Mouse (Mus musculus) left cerebral cortex, adult 9 months (tissue): ENCODE results near the gene Daxx.
"Not testable (repeated sequence)": the region's sequence is repeated elsewhere in the genome, so short reads cannot be mapped to it uniquely, and the experiment has no call there.

Experiments used
- DNase-seq, 2 experiments: peaks; one replicate each; pipeline ENCODE4 v3.0.0; 2022; ENCODE audit warnings: low spot score in 2 of 2

Gene Daxx

GRCm38 (mm10) chr17:33909077-33909868 lies at the start of gene Daxx:
TSS of gene Daxx (plus strand) at chr17:33909414.
- DNase-seq: peak; percentile 97 to 98

DNA sequence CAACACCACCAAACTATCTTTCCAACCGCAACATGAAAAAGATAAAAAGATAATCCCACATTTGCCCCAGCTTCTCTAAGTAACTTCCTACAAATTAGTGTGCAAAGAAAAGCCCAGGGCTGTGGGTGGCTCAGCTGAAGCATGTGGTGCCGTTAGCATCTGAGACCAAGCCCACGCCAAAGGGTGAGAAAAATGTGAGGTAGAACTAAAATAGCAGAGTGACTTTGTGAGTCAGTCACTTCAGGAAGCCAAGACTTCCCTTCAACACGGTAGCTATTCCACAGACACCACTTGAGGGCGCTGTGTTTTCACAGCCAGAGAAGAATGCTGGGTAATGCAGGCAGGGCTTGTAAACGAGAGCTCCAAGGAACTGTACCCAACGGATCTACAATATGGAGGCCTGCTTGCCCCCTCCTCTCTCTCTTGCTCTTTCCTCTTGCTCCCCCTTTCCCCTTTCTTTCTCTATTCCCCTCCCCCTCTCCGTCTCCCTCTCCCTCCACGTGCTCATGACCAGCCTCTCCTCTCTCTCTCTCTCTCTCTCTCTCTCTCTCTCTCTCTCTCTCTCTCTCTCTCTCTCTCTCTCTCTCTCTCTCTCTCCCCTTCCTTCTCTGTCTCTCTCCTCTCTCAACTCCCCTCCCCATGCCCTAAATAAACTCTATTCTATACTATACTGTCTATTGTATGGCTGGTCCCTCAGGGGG lies 43.7 kb upstream of the Daxx start:
- peak; percentile 86 to 91 for DNase-seq

DNA sequence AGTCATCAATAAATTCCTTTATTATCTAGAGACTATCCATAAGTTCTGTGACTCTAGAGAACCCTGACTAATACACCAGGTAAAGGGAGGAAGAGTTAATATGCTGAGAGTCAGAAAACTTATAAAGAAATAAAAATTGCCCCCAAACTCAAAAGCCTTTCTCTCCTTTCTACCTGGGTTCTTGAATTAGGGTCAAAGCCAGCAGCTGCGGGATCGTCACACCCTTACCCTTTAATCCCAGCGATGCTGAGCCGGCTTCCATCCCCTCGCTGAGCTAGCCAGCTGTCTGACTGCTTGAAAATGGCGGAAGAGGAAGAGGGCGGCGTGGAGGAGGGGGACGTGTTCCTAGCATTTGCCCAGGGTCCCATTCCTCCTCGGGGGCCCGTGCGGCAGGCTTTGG lies 35.7 kb upstream of the Daxx start, which contains the start of gene Gm7029:
Gene Gm7029, plus strand, starts transcription at position 301 of the 400 bp plus-strand sequence.
- DNase-seq: not testable (repeated sequence)

GRCm38 (mm10) chr17:33874411-33874810 lies 34.8 kb upstream of the Daxx start:
- no peak for DNase-seq

DNA sequence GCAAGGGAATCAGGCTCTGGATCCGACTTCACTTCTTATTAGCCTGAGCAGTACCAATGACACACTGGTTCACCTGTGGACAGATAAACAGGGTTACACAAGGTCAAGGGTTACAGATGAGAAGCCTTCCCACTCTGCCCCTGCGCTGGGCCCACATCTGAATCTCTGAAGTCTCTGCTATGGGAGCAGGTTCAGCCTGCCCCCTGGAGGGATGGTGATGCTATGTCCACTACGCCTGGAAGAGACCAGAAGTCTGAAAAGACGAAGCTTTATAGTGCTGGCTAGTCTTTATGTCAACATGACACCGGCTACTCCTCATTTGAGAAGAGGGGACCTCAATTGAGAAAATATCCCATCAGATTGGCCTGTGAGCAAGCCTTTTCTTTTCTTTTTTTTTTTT lies 33.4 kb upstream of the Daxx start:
- not testable (repeated sequence) for DNase-seq

GRCm38 (mm10) chr17:33884320-33884719 lies 24.9 kb upstream of the Daxx start:
- not testable (repeated sequence) for DNase-seq

- not testable (repeated sequence) for DNase-seq
Measured at GRCm38 (mm10) chr17:33887802-33888201, 21.4 kb upstream of the Daxx start.

GRCm38 (mm10) chr17:33888230-33888629 lies 21.0 kb upstream of the Daxx start:
- DNase-seq: not testable (repeated sequence)

DNA sequence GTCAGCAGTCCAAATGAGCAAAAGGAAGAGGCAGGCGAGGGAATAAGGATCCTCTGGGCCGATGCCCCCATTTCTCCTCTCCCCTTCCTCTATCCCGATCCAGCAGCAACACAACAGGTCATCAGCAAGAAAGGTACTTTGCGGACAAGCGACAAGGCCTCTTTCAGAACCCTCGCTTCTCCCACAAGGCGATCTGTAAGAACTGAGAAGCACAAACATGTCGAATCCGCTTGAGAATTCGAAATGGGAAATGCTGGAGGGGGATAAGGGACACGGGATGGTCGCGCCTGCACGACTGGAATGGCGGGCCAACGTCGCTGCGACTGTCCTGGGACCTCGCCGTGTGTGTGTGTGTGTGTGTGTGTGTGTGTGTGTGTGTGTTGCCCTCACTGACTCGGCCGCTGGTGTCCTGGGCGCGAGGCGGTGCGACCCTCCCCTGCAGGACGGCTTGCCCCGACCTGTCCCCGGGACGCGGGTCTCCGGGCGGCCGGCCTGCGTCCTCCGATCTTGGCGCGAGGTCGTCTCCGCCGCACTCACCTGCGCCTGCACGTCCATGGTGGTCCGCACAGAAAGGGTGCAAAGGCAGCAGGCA lies 19.2 kb upstream of the Daxx start:
- DNase-seq: not testable (repeated sequence)

DNA sequence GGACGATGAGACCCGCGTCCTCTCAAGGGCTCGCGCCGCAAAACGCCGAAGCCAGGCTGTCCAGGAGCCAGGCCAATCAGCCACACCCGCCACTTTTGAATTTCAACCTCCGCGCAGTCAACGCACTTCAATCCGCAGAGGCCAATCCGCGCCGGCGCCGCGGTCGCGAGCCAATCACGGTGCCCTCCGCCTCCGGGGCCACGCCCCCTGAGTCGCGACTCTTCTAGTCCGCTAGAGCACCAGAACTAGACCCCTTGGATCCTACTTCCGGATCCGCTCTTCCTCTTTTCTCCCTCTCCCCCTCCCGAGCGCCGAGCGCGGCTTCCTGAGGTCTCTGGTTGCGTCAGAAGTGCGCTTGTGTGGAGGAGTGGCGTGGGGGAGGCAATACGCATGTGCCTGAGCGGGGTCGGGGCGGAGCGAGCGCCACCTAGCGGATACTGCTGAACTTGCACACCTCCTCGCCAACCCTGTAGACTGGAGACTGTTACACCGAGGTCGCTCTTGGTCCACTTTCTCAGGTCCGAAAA lies 18.6 kb upstream of the Daxx start, which contains the start of gene Kifc1:
Gene Kifc1, minus strand, starts transcription at position 129 of the 527 bp plus-strand sequence.
- peak; percentile 100 for DNase-seq

- DNase-seq: no peak
Measured at GRCm38 (mm10) chr17:33891357-33891756, 17.9 kb upstream of the Daxx start.

GRCm38 (mm10) chr17:33891892-33892291 lies 17.3 kb upstream of the Daxx start:
- DNase-seq: not testable (repeated sequence)

GRCm38 (mm10) chr17:33892429-33892828 lies 16.8 kb upstream of the Daxx start:
- no peak for DNase-seq

DNA sequence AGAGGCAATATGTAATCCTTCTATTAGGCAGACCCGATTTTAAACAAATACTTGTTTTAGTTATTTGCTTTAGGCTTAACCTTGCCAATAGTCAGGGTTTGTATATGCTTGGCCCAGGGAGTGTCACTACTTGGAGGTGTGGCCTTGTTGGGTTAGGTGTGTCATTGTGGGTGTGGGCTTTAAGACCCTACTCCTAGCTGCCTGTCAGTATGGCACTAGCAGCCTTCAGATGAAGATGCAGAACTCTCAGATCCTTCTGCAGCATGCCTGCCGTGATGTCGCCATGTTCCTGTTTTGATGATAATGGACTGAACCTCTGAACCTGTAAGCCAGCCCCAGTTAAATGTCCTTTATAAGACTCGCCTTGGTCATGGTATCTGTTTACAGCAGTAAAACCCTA lies 16.2 kb upstream of the Daxx start:
- DNase-seq: not testable (repeated sequence)

DNA sequence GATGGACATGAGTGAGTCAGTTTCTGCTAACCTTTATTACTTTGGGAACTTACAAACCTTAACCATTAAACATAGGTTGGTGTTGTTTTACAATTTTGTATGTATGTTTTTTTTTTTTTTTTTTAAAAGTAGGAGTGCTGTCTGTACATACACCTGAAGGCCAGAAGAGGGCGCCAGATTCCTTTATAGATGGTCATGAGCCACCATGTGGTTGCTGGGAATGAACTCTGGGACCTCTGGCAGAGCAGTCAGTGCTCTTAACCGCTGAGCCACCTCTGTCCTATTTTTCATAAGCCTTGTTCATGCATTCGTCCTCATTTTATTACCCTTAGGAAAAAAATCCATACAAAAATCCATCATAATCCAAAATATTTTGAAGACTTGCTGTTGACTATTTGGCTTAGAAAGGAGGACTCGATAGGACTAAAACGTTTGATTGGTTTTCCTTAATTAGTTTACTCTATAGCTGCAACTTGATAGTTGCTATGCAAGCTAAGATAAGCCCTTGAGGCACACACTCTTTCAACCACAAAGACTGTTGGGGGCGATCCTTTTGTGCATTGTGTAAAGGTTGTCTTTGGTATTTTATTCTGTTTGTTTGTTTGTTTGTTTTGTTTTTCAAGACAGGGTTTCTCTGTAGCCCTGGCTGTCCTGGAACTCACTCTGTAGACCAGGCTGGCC lies 12.0 kb upstream of the Daxx start:
- DNase-seq: no peak

- DNase-seq: not testable (repeated sequence)
Measured at GRCm38 (mm10) chr17:33898193-33898592, 11.0 kb upstream of the Daxx start.

DNA sequence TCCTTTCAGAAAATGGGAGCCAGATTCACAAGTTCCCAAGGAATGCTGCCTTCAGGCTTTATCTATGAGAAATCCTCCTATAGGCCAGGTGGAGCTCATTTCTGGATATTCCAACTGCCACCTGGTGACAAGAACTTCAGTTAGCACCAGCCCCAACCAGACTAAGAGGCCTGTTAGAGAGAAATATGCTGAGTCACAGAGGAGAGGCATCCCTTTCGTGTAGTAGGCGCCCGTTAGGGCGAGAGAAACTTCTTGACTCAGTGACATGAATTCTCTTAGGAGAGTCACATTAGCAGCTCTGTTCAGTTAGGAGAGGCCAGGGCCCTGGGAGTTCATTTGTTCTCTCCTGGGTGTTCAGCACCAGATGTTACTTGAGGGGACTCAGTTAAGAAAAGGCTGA lies 9.6 kb upstream of the Daxx start:
- DNase-seq: no peak

- DNase-seq: no peak
Measured at GRCm38 (mm10) chr17:33900281-33900988, 8.8 kb upstream of the Daxx start.

- no peak for DNase-seq
Measured at GRCm38 (mm10) chr17:33900989-33901314, 8.3 kb upstream of the Daxx start.

DNA sequence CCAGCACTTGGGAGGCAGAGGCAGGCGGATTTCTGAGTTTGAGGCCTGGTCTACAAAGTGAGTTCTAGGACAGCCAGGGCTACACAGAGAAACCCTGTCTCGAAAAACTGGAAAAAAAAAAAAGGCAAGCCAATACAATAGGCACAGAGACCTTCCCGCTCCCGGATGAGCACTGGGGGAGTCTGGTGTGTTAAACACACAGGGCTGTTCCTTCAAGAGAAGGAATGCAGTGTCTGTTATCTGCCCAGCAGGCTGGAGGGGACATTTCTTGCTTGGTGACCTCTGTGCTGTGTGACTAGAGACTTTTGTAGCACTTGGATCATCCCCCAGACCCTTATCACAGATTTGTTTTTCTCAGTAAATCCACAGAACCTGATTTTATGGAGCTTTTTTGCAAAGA lies 7.6 kb upstream of the Daxx start:
- no peak for DNase-seq

GRCm38 (mm10) chr17:33902079-33902478 lies 7.1 kb upstream of the Daxx start:
- no peak for DNase-seq
